Mouse (Mus musculus) spleen, adult 2 months (tissue): Measurements from ENCODE around the gene Mlxipl. TPM values are rescaled to one million over a fixed set of nuclear protein-coding genes. Genes with fewer than 3 reads are reported as not detected.
"Not testable (repeated sequence)": the region's sequence is repeated elsewhere in the genome, so short reads cannot be mapped to it uniquely, and the experiment has no call there.

Experiments
- DNase-seq, 2 experiments: peaks; one replicate each; pipeline versions ENCODE4 v3.0.0 to v3.0.0-alpha.2; 2012 to 2021; ENCODE audit warnings: low spot score in 2 of 2, low read depth in 1 of 2
- H3K27ac ChIP-seq: fragments of 200-500 bp; 2 replicates; pipeline ENCODE4 v1.5.1; 2012; ENCODE audit warnings: low read length, inconsistent platforms; ENCODE audit not compliant: insufficient read depth
- H3K27me3 ChIP-seq: fragments of 200-500 bp; 2 replicates; pipeline ENCODE4 v1.6.1; 2012; ENCODE audit warnings: mild to moderate bottlenecking, moderate library complexity, low read length, inconsistent platforms; ENCODE audit not compliant: control insufficient read depth, insufficient read depth
- H3K36me3 ChIP-seq: fragments of 200-500 bp; 2 replicates; pipeline ENCODE4 v1.6.1; 2012; ENCODE audit warnings: mild to moderate bottlenecking, low read length, inconsistent platforms; ENCODE audit not compliant: control insufficient read depth, insufficient read depth
- H3K4me1 ChIP-seq: fragments of 200-500 bp; 2 replicates; pipeline ENCODE4 v1.6.1; 2011; ENCODE audit warnings: inconsistent platforms; ENCODE audit not compliant: control insufficient read depth, insufficient read depth, insufficient read length
- H3K4me3 ChIP-seq: fragments of 200-500 bp; 2 replicates; pipeline ENCODE4 v1.5.1; 2011; ENCODE audit warnings: mild to moderate bottlenecking, inconsistent platforms; ENCODE audit not compliant: insufficient read depth, insufficient read length; ENCODE audit errors: extremely low read depth
- CTCF ChIP-seq: fragments of 200-500 bp; IDR thresholded peaks from 2 replicates; pipeline ENCODE4 v1.5.1; 2011; ENCODE audit warnings: mild to moderate bottlenecking, inconsistent platforms; ENCODE audit not compliant: insufficient read depth, insufficient read length, insufficient replicate concordance; ENCODE audit errors: extremely low read depth
- POLR2A ChIP-seq: fragments of 200-500 bp; IDR thresholded peaks from 2 replicates; pipeline ENCODE4 v1.6.1; 2011; ENCODE audit warnings: low read depth, low read length, inconsistent platforms
- WGBS: fragments of 180-500 bp; shearing (Covaris S2); methylation state at CpG from one replicate; pipeline ENCODE4 v1.1.7; 2018; 5-methylcytosine and 5-hydroxymethylcytosine counted together
- polyA plus RNA-seq: library from polyadenylated mRNA; depleted of rRNA; stranded (reverse); fragments of >200 nt; gene quantifications from 2 replicates; pipeline ENCODE4 v1.2.3, GENCODE M21; 2012; rRNA removed

The Mlxipl gene
- 0.70 and 1.2 TPM in 2 replicates for polyA plus RNA-seq

DNA sequence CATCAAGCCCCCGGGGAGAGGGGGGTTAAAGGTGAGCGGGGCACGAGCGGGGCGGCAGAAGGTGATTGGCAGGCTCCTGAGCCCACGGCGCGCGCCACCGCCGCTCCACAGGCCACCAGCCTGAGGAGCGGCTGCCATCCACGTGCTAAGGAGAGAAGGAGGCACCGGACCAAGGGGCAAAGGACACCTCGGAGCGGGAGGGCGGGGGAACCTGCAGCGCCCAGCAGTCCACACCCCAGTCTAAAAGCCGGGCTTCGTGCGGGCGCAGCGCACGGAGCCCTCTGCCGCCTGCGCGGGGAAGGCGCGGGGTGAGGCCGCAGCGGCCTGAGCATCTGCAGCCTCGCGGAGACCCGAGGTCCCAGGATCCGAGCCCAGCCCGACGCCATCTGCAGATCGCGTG, at the start of gene Mlxipl:
TSS of gene Mlxipl (plus strand) at position 238 of the 400 bp plus-strand sequence.
- Histone ChIP-seq H3K27me3 (no peaks in the 10 kb centered on the region), H3K27ac (no peak within 1 kb of the TSS), H3K36me3 (no peaks in the 10 kb centered on the region), H3K4me1 (no peaks in the 10 kb centered on the region), H3K4me3 (no peak within 1 kb of the TSS)
- 8% methylated on average over 39 of the region's 39 CpGs for WGBS
- no peak for DNase-seq
- TF ChIP-seq POLR2A (no peak), CTCF (no peak)

GRCm38 (mm10) chr5:135040059-135040458, 49.6 kb upstream of the Mlxipl start:
- no peak for TF ChIP-seq POLR2A
- no peak for TF ChIP-seq CTCF
- no peak for DNase-seq
- peak overlapping the region; percentile 23; the same call in 1 of the 2 replicates for H3K27ac ChIP-seq
- no peak overlapping the region for H3K4me3 ChIP-seq
- 20% methylated on average over 6 of the region's 6 CpGs for WGBS
- no peaks in the 10 kb centered on the region for H3K27me3 ChIP-seq
- H3K4me1 ChIP-seq, result no peaks in the 10 kb centered on the region
- H3K36me3 ChIP-seq, result no peaks in the 10 kb centered on the region

- DNase-seq, result no peak
- H3K27ac ChIP-seq, result peak overlapping the region; percentile 23; the same call in 1 of the 2 replicates
- H3K4me3 ChIP-seq, result no peak overlapping the region
- TF ChIP-seq CTCF, result no peak
- no peaks in the 10 kb centered on the region for H3K4me1 ChIP-seq
- 88% methylated on average over 11 of the region's 11 CpGs for WGBS
- no peaks in the 10 kb centered on the region for H3K36me3 ChIP-seq
- no peaks in the 10 kb centered on the region for H3K27me3 ChIP-seq
These were observed 48.9 kb upstream of the Mlxipl start for GRCm38 (mm10) chr5:135040777-135041176.

DNA sequence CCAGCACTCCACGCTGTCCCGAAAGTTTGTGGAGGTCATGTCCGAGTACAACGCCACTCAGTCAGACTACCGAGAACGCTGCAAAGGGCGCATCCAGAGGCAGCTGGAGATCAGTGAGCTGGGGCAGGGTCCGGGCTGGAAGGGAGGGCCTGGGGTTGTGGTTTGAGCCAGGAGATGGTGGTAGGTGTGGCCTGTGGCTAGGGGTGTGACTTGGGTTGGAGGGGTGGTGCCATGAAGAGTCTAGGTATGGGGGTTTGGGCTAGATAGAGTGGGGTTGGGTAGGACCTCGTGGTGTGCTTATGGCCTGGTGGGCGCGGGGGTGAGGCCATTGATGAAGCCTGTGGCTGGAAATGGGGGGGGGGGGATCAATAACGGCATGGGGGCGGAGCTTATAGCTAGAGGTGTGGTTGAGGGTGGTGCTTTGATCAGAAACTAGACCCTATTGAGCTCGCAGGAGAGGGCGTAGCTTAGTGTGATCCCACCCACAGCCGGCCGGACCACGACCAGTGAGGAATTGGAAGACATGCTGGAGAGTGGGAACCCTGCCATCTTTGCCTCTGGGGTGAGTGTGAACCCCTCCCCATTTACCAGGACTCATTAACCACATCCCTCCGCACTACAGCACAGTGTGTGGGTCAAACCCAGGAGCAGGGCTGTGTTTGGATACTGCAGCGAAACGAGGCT, 47.4 kb upstream of the Mlxipl start:
- TF ChIP-seq CTCF, result no peak
- TF ChIP-seq POLR2A, result no peak
- Histone ChIP-seq H3K4me1 (no peaks in the 10 kb centered on the region), H3K4me3 (no peak overlapping the region), H3K36me3 (no peaks in the 10 kb centered on the region), H3K27ac (no peak overlapping the region), H3K27me3 (no peaks in the 10 kb centered on the region)
- 84% methylated on average over 21 of the region's 21 CpGs for WGBS
- no peak for DNase-seq

DNA sequence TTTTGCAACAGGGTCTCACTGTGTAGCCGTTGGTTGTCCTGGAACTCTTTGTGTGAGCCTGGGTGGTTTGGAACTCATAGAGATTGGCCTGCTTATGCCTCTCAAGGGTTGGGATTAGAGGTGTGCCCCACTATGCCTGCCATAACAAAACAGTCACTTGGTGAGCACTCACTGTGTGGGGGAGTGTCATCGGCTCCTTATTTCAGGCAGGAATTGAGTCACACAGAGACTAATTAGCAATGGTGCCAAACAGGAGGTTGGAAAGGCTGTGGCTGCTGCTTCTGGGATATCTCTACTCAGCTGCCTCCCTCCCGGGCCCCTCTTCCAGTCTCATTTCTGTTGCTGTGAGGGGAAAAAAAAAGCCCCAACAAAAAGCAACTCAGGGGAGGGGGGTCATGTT, 45.1 kb upstream of the Mlxipl start:
- no peak for TF ChIP-seq POLR2A
- no peak for TF ChIP-seq CTCF
- 94% methylated on average over 3 of the region's 3 CpGs for WGBS
- DNase-seq, result no peak

GRCm38 (mm10) chr5:135048539-135048938, 41.2 kb upstream of the Mlxipl start:
- Histone ChIP-seq H3K36me3 (peaks cover 3% of the 10 kb centered on the region; the same call in 1 of the 2 replicates), H3K27ac (no peak overlapping the region), H3K4me1 (no peaks in the 10 kb centered on the region), H3K4me3 (no peak overlapping the region), H3K27me3 (no peaks in the 10 kb centered on the region)
- 86% methylated on average over 5 of the region's 5 CpGs for WGBS
- DNase-seq, result no peak
- no peak for TF ChIP-seq CTCF
- TF ChIP-seq POLR2A, result no peak

More for the DNA sequence above, 45.1 kb upstream of the Mlxipl start:
- no peaks in the 10 kb centered on the region for H3K27me3 ChIP-seq
- no peaks in the 10 kb centered on the region for H3K36me3 ChIP-seq
- no peak overlapping the region for H3K4me3 ChIP-seq
- no peak overlapping the region for H3K27ac ChIP-seq
- H3K4me1 ChIP-seq, result no peaks in the 10 kb centered on the region

DNA sequence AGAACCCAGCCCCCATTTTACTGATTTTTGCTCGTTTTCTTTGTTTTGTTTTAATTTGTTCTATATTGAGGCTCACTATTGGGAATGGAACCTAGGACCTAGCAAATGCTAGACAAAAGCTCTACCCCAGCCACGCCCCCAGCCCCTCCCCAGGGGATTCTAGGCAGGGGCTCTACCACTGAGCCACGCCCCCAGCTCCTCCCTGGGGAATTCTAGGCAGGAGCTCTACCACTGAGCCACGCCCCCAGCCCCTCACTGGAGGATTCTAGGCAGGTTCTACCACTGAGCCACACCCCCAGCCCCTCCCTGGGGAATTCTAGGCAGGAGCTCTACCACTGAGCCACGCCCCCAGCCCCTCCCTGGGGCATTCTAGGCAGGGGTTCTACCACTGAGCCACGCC, 40.4 kb upstream of the Mlxipl start:
- not testable (repeated sequence) for H3K27ac ChIP-seq, H3K4me3 ChIP-seq, H3K36me3 ChIP-seq, DNase-seq, H3K27me3 ChIP-seq, H3K4me1 ChIP-seq
- 87% methylated on average over 5 of the region's 6 CpGs for WGBS

GRCm38 (mm10) chr5:135053356-135053755, 36.3 kb upstream of the Mlxipl start:
- WGBS, result 93% methylated on average over 12 of the region's 12 CpGs
- Histone ChIP-seq H3K36me3 (peaks cover 17% of the 10 kb centered on the region), H3K27me3 (no peaks in the 10 kb centered on the region), H3K4me1 (no peaks in the 10 kb centered on the region), H3K4me3 (no peak overlapping the region), H3K27ac (no peak overlapping the region)
- TF ChIP-seq CTCF, result no peak
- no peak for TF ChIP-seq POLR2A
- DNase-seq, result no peak
